Mouse (Mus musculus): ENCODE data around the gene Abca7. TPM values are rescaled to one million over a fixed set of nuclear protein-coding genes. Genes with fewer than 3 reads are reported as not detected.

Gene Abca7
- 1.5 TPM in 2 replicates for polyA plus RNA-seq (2015; fragmentation: Nextera tagmentation; extraction: Ambion mirVana)

DNA sequence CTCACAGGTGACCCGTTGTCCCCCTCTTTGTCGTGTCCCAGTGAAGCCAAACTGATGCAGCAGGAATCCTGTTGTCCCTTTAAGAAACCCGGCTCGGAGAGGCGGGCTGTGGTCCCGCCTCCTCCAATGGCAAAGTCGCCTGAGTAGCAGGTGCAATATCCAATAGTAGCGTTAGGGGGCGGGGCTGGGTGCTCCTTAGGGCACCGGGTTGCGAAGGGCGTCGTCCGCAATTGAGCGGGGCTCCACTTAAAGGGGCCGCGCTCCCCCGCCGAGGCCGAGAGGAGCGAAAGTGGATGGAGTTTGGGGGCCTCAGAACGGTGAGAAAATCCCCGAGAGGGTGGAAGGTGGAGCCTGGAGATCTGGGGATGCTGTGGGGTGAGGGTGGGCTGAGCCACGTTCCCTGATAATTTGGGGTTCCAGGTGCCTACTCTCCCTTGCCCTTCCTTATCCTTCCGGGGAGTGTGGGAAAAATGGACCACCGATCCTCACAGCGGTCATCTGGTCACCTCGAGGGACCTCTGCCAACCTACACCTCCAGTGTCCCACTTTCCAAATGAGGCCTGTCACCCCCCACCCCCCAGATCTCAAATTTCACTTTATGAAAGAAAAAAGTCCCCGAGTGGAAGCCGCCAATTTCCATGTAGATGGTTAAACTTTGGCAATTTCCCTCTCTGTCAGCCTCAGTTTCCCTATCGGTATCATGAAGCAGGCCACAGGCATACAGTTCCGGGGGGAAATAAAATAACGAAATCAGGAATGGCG, at the start of gene Abca7:
Abca7 (plus strand) TSS at position 223 of the 762 bp plus-strand sequence.

DNA sequence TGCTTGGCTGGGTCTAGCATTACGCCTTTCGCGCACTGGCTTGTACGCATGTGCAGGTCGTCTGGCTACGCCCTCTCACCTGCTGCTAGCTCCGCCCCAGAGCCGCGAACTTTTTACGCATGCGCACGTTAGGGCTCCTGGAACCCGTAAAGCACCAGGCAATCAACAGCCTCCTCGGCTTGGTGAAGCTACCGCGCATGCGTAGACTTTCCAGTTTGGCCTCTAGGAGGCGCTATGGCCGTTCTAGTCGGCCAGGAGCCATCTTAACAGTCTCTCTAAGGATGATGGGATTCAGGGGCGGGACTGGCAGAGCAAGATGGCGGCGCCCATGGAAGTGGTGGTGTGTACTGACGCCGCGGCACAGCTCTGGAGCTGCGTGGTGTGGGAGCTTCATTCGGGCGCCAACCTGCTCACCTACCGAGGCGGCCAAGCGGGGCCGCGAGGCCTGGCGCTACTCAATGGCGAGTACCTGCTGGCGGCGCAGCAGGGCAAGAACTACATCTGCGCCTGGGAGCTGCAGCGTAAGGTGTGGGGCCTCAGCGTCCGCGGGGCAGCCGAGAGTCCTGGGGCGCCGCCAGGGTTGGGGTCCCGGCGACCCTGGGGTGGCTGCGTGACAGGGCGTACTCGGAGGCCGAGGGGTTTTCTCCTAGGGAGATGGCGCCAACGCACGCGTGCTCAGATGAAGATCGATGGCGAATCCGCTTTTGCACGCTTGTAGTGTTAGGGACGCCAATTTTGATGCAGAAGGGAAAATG, 36.3 kb upstream of the Abca7 start, which contains the start of gene Wdr18:
Wdr18 (plus strand) TSS at position 306 of the 755 bp plus-strand sequence.

DNA sequence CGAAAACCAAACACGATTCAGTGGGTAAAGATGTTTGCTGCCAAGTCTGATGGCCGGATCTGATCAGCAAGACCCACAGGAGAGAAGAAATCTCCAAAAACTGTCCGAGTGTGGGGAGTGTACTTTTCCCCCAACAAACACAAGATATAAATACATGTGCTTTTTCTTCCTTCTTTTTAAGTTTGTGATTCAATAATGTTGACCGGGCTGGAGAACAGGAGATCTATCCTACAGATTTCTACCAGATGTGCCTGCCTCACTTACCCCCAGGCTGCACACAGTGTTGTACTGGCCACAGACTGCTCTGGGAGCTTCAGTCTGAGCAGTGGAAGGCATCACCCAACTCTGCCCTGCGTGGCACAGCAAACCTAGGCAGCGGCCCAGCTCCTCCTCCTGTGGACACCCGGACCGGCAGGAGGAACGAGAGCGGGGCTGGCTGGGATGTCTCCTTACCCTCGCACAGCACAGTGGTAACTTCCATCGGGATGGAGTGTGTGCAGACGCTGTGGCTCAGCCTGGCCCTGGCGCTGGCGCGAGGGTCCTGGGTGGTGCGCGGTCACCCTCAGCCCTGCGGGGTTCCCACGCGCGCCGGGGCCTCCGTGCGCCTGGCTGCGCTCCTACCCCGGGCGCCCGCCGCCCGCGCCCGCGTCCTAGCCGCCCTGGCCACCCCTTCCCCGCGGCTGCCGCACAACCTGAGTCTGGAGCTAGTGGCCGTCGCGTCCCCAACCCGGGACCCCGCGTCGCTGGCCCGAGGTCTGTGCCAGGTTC, 25.7 kb upstream of the Abca7 start, which contains the start of gene Grin3b:
Grin3b (plus strand) TSS at position 301 of the 768 bp plus-strand sequence.

DNA sequence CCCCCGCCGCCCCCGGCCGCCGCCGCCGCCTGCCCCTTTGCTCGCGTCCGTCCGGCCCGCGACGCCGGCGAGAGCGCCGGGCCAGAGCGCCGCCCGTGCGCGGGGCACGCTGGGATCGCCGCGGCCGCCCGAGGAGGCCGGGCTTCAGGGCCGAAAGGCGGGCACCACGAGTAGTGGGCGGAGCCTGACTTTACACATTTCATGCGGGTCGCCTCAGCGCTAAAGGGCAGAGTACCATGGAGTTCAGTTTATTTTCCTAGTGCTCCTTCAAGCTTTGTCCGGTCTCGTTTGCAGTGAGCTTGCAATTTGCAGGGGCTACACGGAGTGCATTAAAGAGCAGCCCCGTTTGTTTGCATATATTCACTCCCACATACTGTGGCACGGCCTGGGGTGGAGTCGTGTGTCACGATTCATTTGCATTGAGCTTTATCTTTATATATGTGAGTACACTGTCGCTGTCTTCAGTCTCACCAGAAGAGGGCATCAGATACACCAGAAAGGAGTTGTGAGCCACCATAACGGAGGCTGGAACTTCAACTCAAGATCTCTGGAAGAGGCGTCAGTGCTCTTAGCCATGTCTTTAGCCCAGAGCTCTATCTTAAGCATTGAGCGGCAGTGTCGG, 12.0 kb upstream of the Abca7 start, which contains the start of gene Tmem259:
Tmem259 (minus strand) TSS at position 136 of the 622 bp plus-strand sequence.

DNA sequence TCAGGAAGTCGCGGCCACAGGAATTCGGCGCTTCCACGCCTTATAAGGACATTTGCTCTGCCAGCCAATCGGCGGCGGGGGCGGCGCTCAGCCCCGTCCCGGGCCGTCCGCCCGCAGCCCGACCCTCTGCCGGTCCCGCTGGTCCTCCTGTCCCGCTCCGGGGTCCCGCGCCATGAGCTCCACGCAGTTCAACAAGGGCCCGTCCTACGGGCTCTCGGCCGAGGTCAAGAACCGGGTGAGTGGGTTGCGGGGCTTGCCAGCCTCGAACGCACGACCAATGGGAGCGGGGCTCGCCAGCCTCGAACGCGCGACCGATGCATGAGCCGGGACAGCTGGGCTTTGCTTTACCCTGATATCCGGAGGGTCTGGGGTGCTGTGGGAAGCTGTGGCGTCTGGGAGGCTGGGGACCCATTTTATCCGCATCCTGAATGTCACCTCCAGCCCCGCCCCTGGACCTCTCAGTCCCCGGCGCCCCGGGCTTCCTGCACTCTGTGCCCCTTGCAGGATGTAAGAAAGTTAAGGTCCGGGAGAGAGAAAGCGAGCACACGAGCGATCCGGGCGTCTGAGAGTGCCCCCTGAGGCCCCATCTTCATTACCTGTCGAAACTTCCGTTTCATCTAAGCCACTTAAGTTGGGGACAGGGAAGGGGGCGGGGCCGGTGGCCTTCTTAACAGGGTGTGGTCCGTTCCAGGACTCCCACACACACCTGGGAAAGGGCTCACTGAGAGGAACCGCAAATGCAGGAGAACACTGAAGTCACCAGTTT, 7.6 kb upstream of the Abca7 start, which contains the start of gene Cnn2:
Cnn2 (plus strand) TSS at position 79 of the 766 bp plus-strand sequence.

DNA sequence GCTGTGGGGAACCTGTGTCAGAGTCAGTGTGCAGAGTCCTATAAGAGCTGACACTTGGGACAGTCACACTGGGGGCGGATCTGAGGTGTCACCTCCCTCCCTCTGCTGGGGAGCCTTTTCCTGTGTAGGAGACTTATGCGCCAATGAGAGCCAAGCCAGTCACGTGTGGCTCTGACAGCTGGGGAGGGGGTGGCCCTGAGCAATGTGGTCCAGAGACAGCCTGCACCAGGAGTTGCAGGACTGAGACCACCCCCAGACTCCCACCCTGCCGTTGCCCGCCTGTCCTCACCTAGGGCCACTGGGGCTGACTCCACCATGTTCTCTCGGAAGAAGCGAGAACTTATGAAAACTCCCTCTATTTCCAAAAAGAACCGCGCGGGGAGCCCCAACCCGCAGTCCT, 20.2 kb downstream of the Abca7 start, which contains the start of gene Arhgap45:
Arhgap45 (plus strand) TSS at position 143 of the 400 bp plus-strand sequence.

DNA sequence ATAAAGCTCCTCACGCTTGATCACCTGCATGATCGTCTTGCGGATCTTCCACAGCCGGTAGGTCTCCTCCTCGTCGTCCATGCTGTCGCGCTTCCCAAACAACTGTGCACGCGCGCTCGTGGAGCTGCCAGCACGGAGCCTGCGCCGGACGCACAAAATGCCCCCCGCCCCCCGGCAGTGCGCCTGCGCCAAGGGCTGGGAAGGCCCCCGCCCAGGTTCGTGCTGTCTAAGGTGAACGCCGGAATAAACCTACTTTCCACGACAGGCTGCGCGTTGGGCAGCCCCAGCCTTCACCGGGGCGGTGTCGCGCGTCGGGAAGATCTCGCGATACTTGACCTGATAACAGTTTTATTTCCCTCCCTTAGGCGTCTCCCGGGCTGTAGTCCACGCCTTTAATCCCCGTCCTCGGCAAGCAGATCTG, 43.3 kb downstream of the Abca7 start, which contains the start of gene Polr2e:
Polr2e (minus strand) TSS at position 237 of the 421 bp plus-strand sequence.

DNA sequence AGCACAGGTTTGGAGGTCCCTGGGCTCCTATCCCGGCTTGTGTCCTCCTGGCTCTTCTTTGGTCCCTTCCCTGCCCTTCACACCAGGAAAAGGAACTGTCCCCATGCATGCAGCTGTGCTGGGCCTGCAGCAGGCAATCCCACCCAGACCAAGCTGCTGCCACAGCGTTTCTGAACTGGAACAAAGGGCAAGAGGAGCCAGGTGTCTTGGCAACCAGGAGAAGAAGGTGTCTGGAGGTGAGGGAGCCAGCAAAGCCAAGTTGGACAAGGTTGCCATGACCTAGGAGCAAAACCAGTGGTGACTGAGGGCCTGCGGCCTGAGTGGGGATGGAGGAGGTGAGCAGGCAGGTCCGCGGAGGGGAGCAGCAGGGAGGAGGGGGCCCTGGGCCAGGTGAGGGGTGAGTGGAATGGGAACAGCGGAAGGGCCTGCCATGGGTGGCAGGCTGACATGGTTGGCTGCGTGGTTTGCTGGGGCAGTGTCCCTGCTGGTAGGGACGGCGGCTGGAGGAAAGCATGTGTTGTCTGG, 50.8 kb downstream of the Abca7 start, which contains the start of gene Gpx4:
Gpx4 (plus strand) TSS at position 126 of the 525 bp plus-strand sequence.

Other genes with a start within 250 kb of the Abca7 start
- 22.6 and 26.4 TPM in 2 replicates for gene Polrmt, start 249.9 kb upstream of the Abca7 start, polyA plus RNA-seq (2015; fragmentation: Nextera tagmentation; extraction: Ambion mirVana)
- 0.14 and 0.51 TPM in 2 replicates for gene Fgf22, start 241.4 kb upstream of the Abca7 start, polyA plus RNA-seq (2015; fragmentation: Nextera tagmentation; extraction: Ambion mirVana)
- gene Rnf126, start 229.5 kb upstream of the Abca7 start, polyA plus RNA-seq (2015; fragmentation: Nextera tagmentation; extraction: Ambion mirVana) = 58.3 and 61.0 TPM in 2 replicates
- 3.3 and 3.8 TPM in 2 replicates for gene Fstl3, start 219.2 kb upstream of the Abca7 start, polyA plus RNA-seq (2015; fragmentation: Nextera tagmentation; extraction: Ambion mirVana)
- not detected in 2 replicates for gene Prss57, start 205.5 kb upstream of the Abca7 start, polyA plus RNA-seq (2015; fragmentation: Nextera tagmentation; extraction: Ambion mirVana)
- 22.3 and 27.1 TPM in 2 replicates for gene Palm, start 202.9 kb upstream of the Abca7 start, polyA plus RNA-seq (2015; fragmentation: Nextera tagmentation; extraction: Ambion mirVana)
- not detected in 2 replicates for gene Misp, start 175.5 kb upstream of the Abca7 start, polyA plus RNA-seq (2015; fragmentation: Nextera tagmentation; extraction: Ambion mirVana)
- gene Ptbp1, start 142.1 kb upstream of the Abca7 start, polyA plus RNA-seq (2015; fragmentation: Nextera tagmentation; extraction: Ambion mirVana) = 49.8 and 68.7 TPM in 2 replicates
- 0.76 and 0.79 TPM in 2 replicates for gene Prtn3, start 122.0 kb upstream of the Abca7 start, polyA plus RNA-seq (2015; fragmentation: Nextera tagmentation; extraction: Ambion mirVana)
- 1.9 TPM in 2 replicates for gene Plppr3, start 121.9 kb upstream of the Abca7 start, polyA plus RNA-seq (2015; fragmentation: Nextera tagmentation; extraction: Ambion mirVana)
- 0.24 and 1.7 TPM in 2 replicates for gene Elane, start 110.2 kb upstream of the Abca7 start, polyA plus RNA-seq (2015; fragmentation: Nextera tagmentation; extraction: Ambion mirVana)
- 53.1 and 1,890 TPM in 2 replicates for gene Cfd, start 105.6 kb upstream of the Abca7 start, polyA plus RNA-seq (2015; fragmentation: Nextera tagmentation; extraction: Ambion mirVana)
- gene Med16, start 87.6 kb upstream of the Abca7 start, polyA plus RNA-seq (2015; fragmentation: Nextera tagmentation; extraction: Ambion mirVana) = 22.4 and 23.7 TPM in 2 replicates
- 15.9 TPM in 1 of 2 replicates, not detected in the other for gene Gm26602, start 85.6 kb upstream of the Abca7 start, polyA plus RNA-seq (2015; fragmentation: Nextera tagmentation; extraction: Ambion mirVana)
- gene Kiss1r, start 79.5 kb upstream of the Abca7 start, polyA plus RNA-seq (2015; fragmentation: Nextera tagmentation; extraction: Ambion mirVana) = 0.36 and 0.54 TPM in 2 replicates
- gene R3hdm4, start 75.3 kb upstream of the Abca7 start, polyA plus RNA-seq (2015; fragmentation: Nextera tagmentation; extraction: Ambion mirVana) = 89.9 and 90.5 TPM in 2 replicates
- 0.69 and 2.1 TPM in 2 replicates for gene Arid3a, start 69.5 kb upstream of the Abca7 start, polyA plus RNA-seq (2015; fragmentation: Nextera tagmentation; extraction: Ambion mirVana)
- gene Wdr18, start 36.3 kb upstream of the Abca7 start, polyA plus RNA-seq (2015; fragmentation: Nextera tagmentation; extraction: Ambion mirVana) = 55.1 and 61.1 TPM in 2 replicates
- gene Grin3b, start 25.8 kb upstream of the Abca7 start, polyA plus RNA-seq (2015; fragmentation: Nextera tagmentation; extraction: Ambion mirVana) = 0.32 and 0.43 TPM in 2 replicates
- gene Tmem259, start 12.2 kb upstream of the Abca7 start, polyA plus RNA-seq (2015; fragmentation: Nextera tagmentation; extraction: Ambion mirVana) = 23.1 and 23.6 TPM in 2 replicates
- 44.5 and 55.3 TPM in 2 replicates for gene Cnn2, start 7.9 kb upstream of the Abca7 start, polyA plus RNA-seq (2015; fragmentation: Nextera tagmentation; extraction: Ambion mirVana)
- 2.7 and 4.2 TPM in 2 replicates for gene Arhgap45, start 20.2 kb downstream of the Abca7 start, polyA plus RNA-seq (2015; fragmentation: Nextera tagmentation; extraction: Ambion mirVana)
- gene Polr2e, start 43.3 kb downstream of the Abca7 start, polyA plus RNA-seq (2015; fragmentation: Nextera tagmentation; extraction: Ambion mirVana) = 132 and 134 TPM in 2 replicates
- 705 and 782 TPM in 2 replicates for gene Gpx4, start 50.7 kb downstream of the Abca7 start, polyA plus RNA-seq (2015; fragmentation: Nextera tagmentation; extraction: Ambion mirVana)
- 4.7 and 5.6 TPM in 2 replicates for gene Sbno2, start 109.1 kb downstream of the Abca7 start, polyA plus RNA-seq (2015; fragmentation: Nextera tagmentation; extraction: Ambion mirVana)
- gene Stk11, start 119.3 kb downstream of the Abca7 start, polyA plus RNA-seq (2015; fragmentation: Nextera tagmentation; extraction: Ambion mirVana) = 13.9 and 16.6 TPM in 2 replicates
- gene Atp5d, start 142.1 kb downstream of the Abca7 start, polyA plus RNA-seq (2015; fragmentation: Nextera tagmentation; extraction: Ambion mirVana) = 1,084 and 1,218 TPM in 2 replicates
- gene Cbarp, start 144.3 kb downstream of the Abca7 start, polyA plus RNA-seq (2015; fragmentation: Nextera tagmentation; extraction: Ambion mirVana) = 0.37 and 0.73 TPM in 2 replicates
- gene Midn, start 151.8 kb downstream of the Abca7 start, polyA plus RNA-seq (2015; fragmentation: Nextera tagmentation; extraction: Ambion mirVana) = 6.1 and 8.5 TPM in 2 replicates
- 202 and 207 TPM in 2 replicates for gene Cirbp, start 169.5 kb downstream of the Abca7 start, polyA plus RNA-seq (2015; fragmentation: Nextera tagmentation; extraction: Ambion mirVana)
- gene 1600002K03Rik, start 176.4 kb downstream of the Abca7 start, polyA plus RNA-seq (2015; fragmentation: Nextera tagmentation; extraction: Ambion mirVana) = 4.9 and 6.3 TPM in 2 replicates
- gene Efna2, start 183.0 kb downstream of the Abca7 start, polyA plus RNA-seq (2015; fragmentation: Nextera tagmentation; extraction: Ambion mirVana) = 3.7 and 4.3 TPM in 2 replicates
- gene Mum1, start 229.9 kb downstream of the Abca7 start, polyA plus RNA-seq (2015; fragmentation: Nextera tagmentation; extraction: Ambion mirVana) = 44.5 and 52.6 TPM in 2 replicates

Data from skeletal muscle tissue, postnatal 0 days (tissue).